Mouse (Mus musculus) forebrain, embryonic 11.5 days (tissue): ENCODE measurements at regions not wholly inside any gene's neighbourhood (a gene's known extent, or its start where the extent isn't known, plus 50 kb on each side); places are given as distances from the start of the nearest gene placed in this dataset.

Experiments used
- ATAC-seq: fragments of 200-750 bp; cut with Nextera tagmentation; replicated peaks from 2 replicates; pipeline ENCODE4 v1.8.0; 2017; ENCODE audit warnings: moderate TSS enrichment; ENCODE audit not compliant: low FRiP score
- DNase-seq: peaks from one replicate; pipeline ENCODE4 v3.0.0-alpha.2; 2017; ENCODE audit warnings: low spot score
- H3K27ac ChIP-seq: fragments of 300-500 bp; sonication (generic); 2 replicates; pipeline ENCODE4 v1.5.1; 2014; ENCODE audit warnings: low read depth, low read length
- H3K27me3 ChIP-seq: fragments of 300-500 bp; sonication (generic); 2 replicates; pipeline ENCODE4 v1.6.1; 2014; ENCODE audit warnings: mild to moderate bottlenecking, low read length, mixed read lengths; ENCODE audit not compliant: control insufficient read depth, insufficient read depth
- H3K36me3 ChIP-seq: fragments of 300-500 bp; sonication (generic); 2 replicates; pipeline ENCODE4 v1.6.1; 2014; ENCODE audit warnings: mild to moderate bottlenecking, low read length, moderate library complexity, mixed read lengths; ENCODE audit not compliant: control insufficient read depth, insufficient read depth
- H3K4me1 ChIP-seq: fragments of 300-500 bp; sonication (generic); replicated peaks from 2 replicates; pipeline ENCODE4 v1.6.1; 2014; ENCODE audit warnings: low read length, mixed read lengths; ENCODE audit not compliant: control insufficient read depth, insufficient read depth
- H3K4me2 ChIP-seq: fragments of 300-500 bp; sonication (generic); 2 replicates; pipeline ENCODE4 v1.6.1; 2014; ENCODE audit warnings: low read depth, mild to moderate bottlenecking, low read length, moderate library complexity, mixed read lengths; ENCODE audit not compliant: severe bottlenecking
- H3K4me3 ChIP-seq: fragments of 300-500 bp; sonication (generic); 2 replicates; pipeline ENCODE4 v1.5.1; 2014; ENCODE audit warnings: low read depth, low read length
- H3K9ac ChIP-seq: fragments of 300-500 bp; sonication (generic); 2 replicates; pipeline ENCODE4 v1.6.1; 2014; ENCODE audit warnings: low read length
- H3K9me3 ChIP-seq: fragments of 300-500 bp; sonication (generic); 2 replicates; pipeline ENCODE4 v1.6.1; 2016; ENCODE audit warnings: low read length, mixed read lengths; ENCODE audit not compliant: control insufficient read depth
- WGBS: fragments of 180-500 bp; shearing (Covaris S2); extraction: QIAGEN DNeasy Blood & Tissue Kit; methylation state at CpG from one replicate; pipeline ENCODE4 v1.1.7; 2014; 5-methylcytosine and 5-hydroxymethylcytosine counted together

DNA sequence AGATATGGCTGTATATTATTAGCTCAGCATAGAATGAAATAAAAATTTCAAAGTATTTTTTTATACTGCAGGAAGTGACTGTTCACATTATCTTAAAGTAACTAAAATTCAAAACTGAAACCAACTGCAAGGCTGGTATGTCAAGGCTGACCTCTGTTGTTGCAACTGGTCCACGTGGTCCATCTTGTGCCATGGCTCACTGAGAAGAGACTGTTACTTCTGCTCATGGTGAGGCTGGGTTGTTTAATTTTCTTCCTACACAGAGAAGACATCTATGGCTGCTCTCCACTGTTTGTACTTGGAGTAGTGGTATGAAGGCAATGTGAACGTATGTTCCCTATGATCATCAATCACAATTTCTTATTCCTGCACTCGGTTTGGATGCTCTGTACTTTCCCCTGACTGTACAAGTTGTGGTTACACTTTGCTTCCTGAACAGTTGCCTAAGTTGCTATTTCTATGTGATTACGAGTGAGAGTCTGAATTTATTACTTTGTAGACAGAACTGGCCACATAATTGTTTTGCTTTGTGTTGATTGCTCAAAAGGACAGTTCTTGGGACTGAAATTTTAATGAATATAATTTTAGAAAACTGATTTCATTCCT lies 946.1 kb downstream of the Trim52 start:
- H3K9ac ChIP-seq = no peak overlapping the region
- no peaks in the 10 kb centered on the region for H3K36me3 ChIP-seq
- no peak overlapping the region for H3K4me2 ChIP-seq
- H3K9me3 ChIP-seq = no peaks in the 10 kb centered on the region
- no peaks in the 10 kb centered on the region for H3K27me3 ChIP-seq
- H3K4me3 ChIP-seq = no peak overlapping the region
- no peaks in the 10 kb centered on the region for H3K4me1 ChIP-seq
- H3K27ac ChIP-seq = no peak overlapping the region
- no peak for DNase-seq
- ATAC-seq = no peak
- 86% methylated on average over 4 of the region's 4 CpGs for WGBS

DNA sequence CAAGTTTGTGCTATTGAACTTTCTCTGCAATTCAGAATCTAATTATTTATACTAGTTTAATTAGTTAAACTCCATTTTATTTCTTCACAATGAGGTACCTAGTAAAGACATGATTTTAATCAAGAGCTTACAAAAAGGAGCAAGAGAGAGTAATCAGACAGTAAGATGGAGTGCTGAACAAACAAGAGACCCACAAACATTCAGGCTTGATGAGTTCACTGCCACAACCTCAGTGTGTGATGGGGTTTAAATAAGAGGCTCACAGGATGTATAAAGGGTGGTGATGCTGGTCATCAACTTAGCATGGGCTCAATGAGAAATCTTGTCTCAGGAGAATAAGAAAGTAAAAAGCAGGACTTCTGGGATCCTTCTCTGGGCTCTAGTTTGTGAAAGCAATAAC lies 962.6 kb downstream of the Trim52 start:
- Histone ChIP-seq H3K9me3 (no peaks in the 10 kb centered on the region), H3K4me1 (no peaks in the 10 kb centered on the region; the same call in 1 of the 2 replicates), H3K36me3 (no peaks in the 10 kb centered on the region), H3K4me2 (no peak overlapping the region), H3K9ac (no peak overlapping the region), H3K27ac (no peak overlapping the region), H3K4me3 (no peak overlapping the region), H3K27me3 (no peaks in the 10 kb centered on the region)
- no peak for DNase-seq
- peak; percentile 57 for ATAC-seq

DNA sequence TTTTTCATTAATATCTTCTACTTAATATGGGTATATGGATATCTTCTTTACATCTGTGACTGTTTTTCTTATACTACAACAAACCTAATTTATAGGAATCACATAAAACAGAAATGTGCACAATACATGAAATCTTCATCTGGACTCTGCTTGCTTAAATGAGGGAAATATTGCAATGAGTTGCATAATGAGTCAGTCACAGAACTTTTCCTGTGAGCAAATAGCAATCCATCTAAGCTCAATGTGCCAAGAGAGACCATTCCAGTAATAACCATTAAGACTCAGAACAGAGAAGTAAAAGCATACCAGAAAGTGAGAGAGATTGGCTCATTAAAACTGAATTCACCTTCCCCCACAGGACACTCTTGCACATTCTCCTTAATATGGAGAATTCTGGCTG lies 974.4 kb downstream of the Trim52 start:
- no peak overlapping the region for H3K4me3 ChIP-seq
- no peaks in the 10 kb centered on the region for H3K36me3 ChIP-seq
- ATAC-seq = no peak
- no peak for DNase-seq
- H3K9ac ChIP-seq = no peak overlapping the region
- H3K27me3 ChIP-seq = no peaks in the 10 kb centered on the region
- H3K4me2 ChIP-seq = no peak overlapping the region
- no peak overlapping the region for H3K27ac ChIP-seq
- H3K4me1 ChIP-seq = no peaks in the 10 kb centered on the region
- H3K9me3 ChIP-seq = no peaks in the 10 kb centered on the region
